Mouse (Mus musculus): ENCODE results near the gene Xrcc5. TPM values are rescaled to one million over a fixed set of nuclear protein-coding genes. Genes with fewer than 3 reads are reported as not detected.
A peak's percentile ranks its signal among the peaks of the same experiment; 100 is the strongest.

The Xrcc5 gene
- total and polyA plus RNA-seq, 3 experiments, result 53.4 to 83.5 (median 60.3) TPM

DNA sequence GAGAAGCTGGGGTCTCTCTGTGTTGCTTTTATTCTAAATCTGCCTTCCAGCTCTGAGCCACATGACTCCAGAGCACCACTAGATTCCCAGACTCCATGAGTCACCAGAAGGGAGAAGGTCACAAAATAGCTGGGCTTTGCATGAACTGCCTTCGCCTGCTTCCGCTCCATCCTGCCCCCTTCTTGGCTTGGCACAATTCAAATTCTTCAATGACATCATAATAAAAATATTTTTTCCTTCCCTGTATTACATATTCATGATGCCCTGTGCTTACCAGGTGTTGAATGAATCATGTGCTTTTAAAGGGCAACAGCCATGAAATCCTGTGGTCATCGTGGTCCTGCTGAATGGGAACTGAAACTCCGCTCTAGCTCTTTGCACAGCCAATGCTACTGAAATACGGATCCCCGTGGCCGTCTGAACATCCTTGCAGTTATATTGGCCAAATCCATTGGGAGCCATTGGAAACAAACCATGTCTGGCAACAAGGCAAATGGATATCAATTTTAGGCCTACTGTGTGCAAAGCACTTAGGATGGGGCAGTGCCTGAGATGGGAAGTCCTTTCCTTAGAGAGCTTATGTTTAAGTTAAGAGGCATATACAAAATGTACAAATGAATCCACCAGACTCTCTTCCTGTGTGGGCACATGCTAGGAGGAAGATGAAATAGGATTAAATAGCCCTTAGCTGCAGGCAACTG is 122.0 kb downstream of the Xrcc5 start (continued):
- TF ChIP-seq UBTF (IDR thresholded peaks at IDR 0.05; ENCODE audit: low read depth, low read length), result no peak
- TF ChIP-seq IRF4 (IDR thresholded peaks at IDR 0.05; ENCODE audit: low read depth, low read length), result peak; percentile 99
- peak; percentile 82; the same call in 1 of the 2 replicates for TF ChIP-seq MAX (IDR thresholded peaks at IDR 0.05; ENCODE audit: low read length)
- TF ChIP-seq SMC3 (IDR thresholded peaks at IDR 0.05; ENCODE audit: low read depth, low read length), result 0 out of 2 replicates have a peak, but pooled peaks have one; percentile 5
- TF ChIP-seq MEF2A (IDR thresholded peaks at IDR 0.05; ENCODE audit: borderline replicate concordance, low read depth, low read length), result peak; percentile 95
- peak; percentile 88 for TF ChIP-seq BHLHE40 (IDR thresholded peaks at IDR 0.05; ENCODE audit: low read depth, low read length)
- TF ChIP-seq ZMIZ1 (IDR thresholded peaks at IDR 0.05; ENCODE audit: low read depth, low read length), result no peak
- TF ChIP-seq TBP (conservative IDR thresholded peaks at IDR 0.05; ENCODE audit: low read depth, low read length), result no peak

DNA sequence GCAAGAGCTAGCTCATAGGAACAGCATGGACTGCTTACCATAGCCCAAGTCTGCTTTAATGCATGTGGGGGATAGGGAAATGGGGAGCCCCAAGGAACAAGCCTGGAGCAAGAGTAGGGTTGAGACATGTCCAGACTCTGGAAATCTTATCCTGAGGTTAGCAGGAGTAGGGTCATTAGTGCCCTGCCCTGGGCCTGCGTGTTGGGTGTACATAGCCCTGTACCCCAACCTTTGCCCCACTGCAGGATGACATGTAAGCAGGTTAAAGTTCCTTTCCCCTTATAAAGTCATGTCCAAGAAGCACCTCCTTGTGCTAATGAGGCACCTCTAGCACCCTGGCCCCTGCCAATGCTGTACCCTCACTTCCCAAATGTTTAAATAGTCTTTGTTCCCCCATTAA is 125.4 kb downstream of the Xrcc5 start:
- in situ Hi-C loops (cut with MboI; ENCODE audit: low pct_ligation_motif_present, low pct_unique_long_range_greater_than_20kb, low sequenced_read_pairs) (loop anchor here (25.0 kb wide), 1 partner anchor 405 kb away; no protein-coding TSS in a partner anchor), dilution Hi-C loops (cut with MboI; ENCODE audit: extremely low pct_ligation_motif_present, extremely low pct_unique_long_range_greater_than_20kb, low sequenced_read_pairs) (no loop called here)
- TF ChIP-seq RAD21 (IDR thresholded peaks at IDR 0.05; ENCODE audit: low read depth, low read length), result no peak
- Histone ChIP-seq H3K9me3 (replicated peaks; ENCODE audit: low read length) (no peaks in the 10 kb centered on the region), H3K4me2 (ENCODE audit: insufficient read depth, low read depth, poor library complexity, severe bottlenecking) (no peak overlapping the region), H3K9ac (ENCODE audit: insufficient read depth, low read depth) (no peak overlapping the region), H3K27ac (ENCODE audit: insufficient read depth, low read depth) (no peak overlapping the region), H3K4me3 (replicated peaks in 1 of 3; ENCODE audit: low read depth in 2 of 3, low read length in 2 of 3, poor library complexity in 1 of 3) (no peak overlapping the region), H3K4me1 (ENCODE audit: control insufficient read depth in 1 of 2, insufficient read depth in 2 of 2) (peaks cover 14 to 31% of the 10 kb centered on the region in 2 experiments), H3K79me2 (replicated peaks; ENCODE audit: control insufficient read depth, extremely low read depth, insufficient read depth, poor library complexity, severe bottlenecking) (no peaks in the 10 kb centered on the region), H3K36me3 (replicated peaks in 1 of 2; ENCODE audit: control insufficient read depth in 1 of 2, insufficient read depth in 1 of 2, low read length in 1 of 2) (no peaks in the 10 kb centered on the region), H3K27me3 (replicated peaks) (peaks cover 25% of the 10 kb centered on the region)
- DNase-seq (ENCODE audit: extremely low read depth), result no peak

GRCm38 (mm10) chr1:72434510-72434909 is 127.3 kb downstream of the Xrcc5 start:
- in situ Hi-C loops (cut with MboI; ENCODE audit: low pct_ligation_motif_present, low pct_unique_long_range_greater_than_20kb, low sequenced_read_pairs), result loop anchor here (25.0 kb wide), 1 partner anchor 403 kb away; no protein-coding TSS in a partner anchor
- Histone ChIP-seq H3K4me3 (replicated peaks in 1 of 3; ENCODE audit: low read depth in 2 of 3, low read length in 2 of 3, poor library complexity in 1 of 3) (no peak overlapping the region), H3K27ac (ENCODE audit: insufficient read depth, low read depth) (no peak overlapping the region), H3K9me3 (replicated peaks; ENCODE audit: low read length) (no peaks in the 10 kb centered on the region), H3K36me3 (replicated peaks in 1 of 2; ENCODE audit: control insufficient read depth in 1 of 2, insufficient read depth in 1 of 2, low read length in 1 of 2) (no peaks in the 10 kb centered on the region), H3K9ac (ENCODE audit: insufficient read depth, low read depth) (no peak overlapping the region), H3K4me2 (ENCODE audit: insufficient read depth, low read depth, poor library complexity, severe bottlenecking) (no peak overlapping the region), H3K4me1 (ENCODE audit: control insufficient read depth in 1 of 2, insufficient read depth in 2 of 2) (peaks cover 4 to 27% of the 10 kb centered on the region in 2 experiments), H3K27me3 (replicated peaks) (peaks cover 25% of the 10 kb centered on the region), H3K79me2 (replicated peaks; ENCODE audit: control insufficient read depth, extremely low read depth, insufficient read depth, poor library complexity, severe bottlenecking) (no peaks in the 10 kb centered on the region)
- TF ChIP-seq PAX5 (IDR thresholded peaks at IDR 0.05; ENCODE audit: low read length) (no peak), EP300 (IDR thresholded peaks at IDR 0.05; ENCODE audit: low read length) (no peak), TBP (conservative IDR thresholded peaks at IDR 0.05; ENCODE audit: low read depth, low read length) (no peak), CTCF (conservative IDR thresholded peaks at IDR 0.05 in 1 of 2, IDR thresholded peaks at IDR 0.05 in 1 of 2; ENCODE audit: low read depth in 2 of 2, low read length in 2 of 2) (no peak), TCF12 (IDR thresholded peaks at IDR 0.05; ENCODE audit: low read depth, low read length) (no peak), ETS1 (conservative IDR thresholded peaks at IDR 0.05; ENCODE audit: low read depth, low read length) (no peak), GABPA (IDR thresholded peaks at IDR 0.05; ENCODE audit: insufficient replicate concordance, low read depth, low read length) (no peak), JUN (IDR thresholded peaks at IDR 0.05; ENCODE audit: insufficient read depth, low read depth, low read length) (no peak), USF1 (IDR thresholded peaks at IDR 0.05; ENCODE audit: low read depth, low read length) (no peak), UBTF (IDR thresholded peaks at IDR 0.05; ENCODE audit: low read depth, low read length) (no peak), POLR2A (IDR thresholded peaks at IDR 0.05; ENCODE audit: low read depth, low read length) (no peak), JUND (conservative IDR thresholded peaks at IDR 0.05; ENCODE audit: low read depth, low read length) (no peak), POLR2AphosphoS2 (IDR thresholded peaks at IDR 0.05; ENCODE audit: low read depth, low read length) (no peak), NELFE (IDR thresholded peaks at IDR 0.05; ENCODE audit: low read depth, low read length) (no peak), MAZ (IDR thresholded peaks at IDR 0.05; ENCODE audit: low read depth, low read length) (no peak), NRF1 (IDR thresholded peaks at IDR 0.05; ENCODE audit: low read depth, low read length) (no peak), MEF2A (IDR thresholded peaks at IDR 0.05; ENCODE audit: borderline replicate concordance, low read depth, low read length) (no peak), MXI1 (IDR thresholded peaks at IDR 0.05; ENCODE audit: low read depth, low read length) (no peak)
- dilution Hi-C loops (cut with MboI; ENCODE audit: extremely low pct_ligation_motif_present, extremely low pct_unique_long_range_greater_than_20kb, low sequenced_read_pairs), result no loop called here
- no peak for DNase-seq (ENCODE audit: extremely low read depth)
